Mouse (Mus musculus) frontal cortex, adult (tissue): ENCODE results near the gene Gata5.

Experiments used
- ATAC-seq: cut with Nextera tagmentation; 2 replicates; pipeline ENCODE4 v1.9.2; 2017; ENCODE audit warnings: mild to moderate bottlenecking, moderate library complexity, mixed read lengths; ENCODE audit not compliant: low TSS enrichment

Gene Gata5

GRCm38 (mm10) chr2:180307680-180308079 is 26.8 kb downstream of the Gata5 start:
- ATAC-seq = no peak

GRCm38 (mm10) chr2:180306423-180307168 is 27.9 kb downstream of the Gata5 start:
- no peak for ATAC-seq

GRCm38 (mm10) chr2:180306009-180306408 is 28.5 kb downstream of the Gata5 start:
- no peak for ATAC-seq

GRCm38 (mm10) chr2:180305490-180305889 is 29.0 kb downstream of the Gata5 start:
- no peak for ATAC-seq

GRCm38 (mm10) chr2:180304554-180304953 is 29.9 kb downstream of the Gata5 start:
- ATAC-seq = no peak

GRCm38 (mm10) chr2:180303468-180303867 is 31.0 kb downstream of the Gata5 start:
- no peak for ATAC-seq

GRCm38 (mm10) chr2:180302201-180302600 is 32.3 kb downstream of the Gata5 start:
- no peak for ATAC-seq

GRCm38 (mm10) chr2:180300771-180301170 is 33.7 kb downstream of the Gata5 start:
- ATAC-seq = no peak

- no peak for ATAC-seq
Measured at GRCm38 (mm10) chr2:180300252-180300651, 34.2 kb downstream of the Gata5 start.

GRCm38 (mm10) chr2:180292906-180293305 is 41.6 kb downstream of the Gata5 start:
- ATAC-seq = no peak

GRCm38 (mm10) chr2:180292026-180292425 is 42.5 kb downstream of the Gata5 start:
- no peak for ATAC-seq

- no peak for ATAC-seq
Measured at GRCm38 (mm10) chr2:180291566-180291965, 42.9 kb downstream of the Gata5 start.

GRCm38 (mm10) chr2:180290503-180290902 is 44.0 kb downstream of the Gata5 start:
- no peak for ATAC-seq

GRCm38 (mm10) chr2:180289440-180290108 is 44.9 kb downstream of the Gata5 start, which contains the start of gene Rbbp8nl:
Rbbp8nl (minus strand) TSS chr2:180289879.
- ATAC-seq = no peak

- ATAC-seq = no peak
Measured at GRCm38 (mm10) chr2:180288966-180289365, 45.5 kb downstream of the Gata5 start.

GRCm38 (mm10) chr2:180279321-180279720 is 55.2 kb downstream of the Gata5 start:
- no peak for ATAC-seq

GRCm38 (mm10) chr2:180277773-180278320 is 56.7 kb downstream of the Gata5 start:
- ATAC-seq = no peak

GRCm38 (mm10) chr2:180276851-180277259 is 57.6 kb downstream of the Gata5 start:
- ATAC-seq = no peak

GRCm38 (mm10) chr2:180276385-180276784 is 58.1 kb downstream of the Gata5 start:
- ATAC-seq = no peak

GRCm38 (mm10) chr2:180275836-180276235 is 58.7 kb downstream of the Gata5 start:
- ATAC-seq = peak; percentile 14
